ENCODE assay signal across 8 mouse cellular contexts in the genomic region with DNA sequence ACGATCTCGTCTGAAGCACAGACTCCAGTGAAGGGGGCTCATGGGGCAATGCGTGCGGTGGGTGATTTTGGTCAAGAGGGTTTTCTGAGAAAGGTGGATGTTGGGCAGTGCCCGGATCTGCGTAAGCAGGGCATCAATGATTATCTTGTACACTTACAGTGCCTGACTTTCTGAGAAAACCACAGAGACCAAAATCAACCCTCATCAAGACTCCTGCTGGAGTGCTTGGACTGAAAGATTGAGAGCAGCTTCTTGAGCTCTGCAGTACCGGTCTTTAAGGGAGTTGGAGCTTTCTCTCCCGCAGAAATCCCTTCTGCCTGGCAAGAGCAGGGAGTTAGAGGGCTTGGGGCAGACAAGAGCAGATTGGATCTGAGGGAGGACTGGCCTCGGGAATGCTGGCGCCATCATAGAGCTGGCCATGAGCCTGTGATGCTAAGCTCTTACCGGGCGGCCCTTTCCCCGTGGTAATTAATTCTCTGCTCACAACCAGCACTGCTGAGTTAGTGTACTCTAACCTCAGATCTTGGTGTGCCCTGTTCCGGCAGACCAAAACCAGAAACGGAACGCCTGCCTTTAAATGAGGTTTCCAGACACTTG. TPM values are rescaled to one million over a fixed set of nuclear protein-coding genes. Genes with fewer than 3 reads are reported as not detected.
DNase-seq lines count a peak whose midpoint lies in the region; ATAC-seq and TF ChIP-seq lines count a peak whose summit lies in the region.

No protein-coding gene starts in this region.

- H3K4me1 ChIP-seq in heart, embryonic 11.5 days (ENCODE audit: control insufficient read depth, insufficient read depth, low read length): peaks cover 6% of the 10 kb centered on the region; the same call in 1 of the 2 replicates
- peaks cover 4 to 26% of the 10 kb centered on the region in 2 experiments; a peak in 3 of 4 replicates for H3K4me1 ChIP-seq in MEL (ENCODE audit: control insufficient read depth in 1 of 2, insufficient read depth in 2 of 2, low read length in 2 of 2)
- H3K4me1 ChIP-seq in hindbrain, embryonic 14.5 days (replicated peaks; ENCODE audit: control insufficient read depth, insufficient read depth, low read length): peaks cover 4% of the 10 kb centered on the region; the same call in 1 of the 2 replicates
- peaks cover 16% of the 10 kb centered on the region for H3K4me1 ChIP-seq in liver, embryonic 12.5 days
- H3K4me1 ChIP-seq in small intestine, adult 2 months (ENCODE audit: control insufficient read depth, insufficient read depth, insufficient read length, low read length): peaks cover 30% of the 10 kb centered on the region

- no peaks in the 10 kb centered on the region for H3K9me3 ChIP-seq in heart, embryonic 11.5 days (replicated peaks; ENCODE audit: control insufficient read depth, low read length)
- H3K9me3 ChIP-seq in MEL (replicated peaks; ENCODE audit: insufficient read depth, low read length): no peaks in the 10 kb centered on the region
- H3K9me3 ChIP-seq in hindbrain, embryonic 14.5 days (ENCODE audit: control insufficient read depth, low read length): no peaks in the 10 kb centered on the region
- no peaks in the 10 kb centered on the region for H3K9me3 ChIP-seq in liver, embryonic 12.5 days (replicated peaks)

- H3K36me3 ChIP-seq in heart, embryonic 11.5 days (ENCODE audit: control insufficient read depth, insufficient read depth, low read length): no peaks in the 10 kb centered on the region
- H3K36me3 ChIP-seq in MEL (ENCODE audit: control insufficient read depth in 1 of 2, insufficient read depth in 2 of 2, low read length in 2 of 2): peaks cover 0 to 11% of the 10 kb centered on the region in 2 experiments; a peak in 2 of 4 replicates
- no peaks in the 10 kb centered on the region for H3K36me3 ChIP-seq in hindbrain, embryonic 14.5 days (replicated peaks; ENCODE audit: control insufficient read depth, insufficient read depth)
- H3K36me3 ChIP-seq in liver, embryonic 12.5 days: no peaks in the 10 kb centered on the region
- peaks cover 12% of the 10 kb centered on the region for H3K36me3 ChIP-seq in small intestine, adult 2 months (ENCODE audit: control insufficient read depth, insufficient read depth, low read length)

- 17% methylated on average over 16 of the region's 16 CpGs for WGBS in heart, embryonic 11.5 days (ENCODE audit: insufficient replicate concordance)
- WGBS in hindbrain, embryonic 14.5 days: 13% methylated on average over 16 of the region's 16 CpGs
- WGBS in liver, embryonic 12.5 days (ENCODE audit: insufficient replicate concordance): 16% methylated on average over 16 of the region's 16 CpGs
- 6% methylated on average over 16 of the region's 16 CpGs for WGBS in small intestine, adult 2 months

- TF ChIP-seq POLR2A in MEL (IDR thresholded peaks at IDR 0.05; ENCODE audit: control insufficient read depth in 1 of 2, insufficient read depth in 1 of 2, low read depth in 1 of 2, low read length in 2 of 2, poor library complexity in 1 of 2): no peak
- no peak for TF ChIP-seq POLR2A in small intestine, adult 2 months (IDR thresholded peaks at IDR 0.05; ENCODE audit: low read depth, low read length)

- no peak for ATAC-seq in heart, embryonic 11.5 days (replicated peaks; ENCODE audit: insufficient number of reproducible peaks, low FRiP score, low TSS enrichment)
- no peak for ATAC-seq in hindbrain, embryonic 14.5 days (ENCODE audit: low FRiP score)
- no peak for ATAC-seq in liver, embryonic 12.5 days

- peak overlapping the region; percentile 98 for H3K4me2 ChIP-seq in heart, embryonic 11.5 days
- H3K4me2 ChIP-seq in hindbrain, embryonic 14.5 days (replicated peaks): peak overlapping the region; percentile 98
- H3K4me2 ChIP-seq in liver, embryonic 12.5 days: peak overlapping the region; percentile 83

- TF ChIP-seq EP300 in MEL (IDR thresholded peaks at IDR 0.05; ENCODE audit: low read depth in 1 of 2, low read length in 2 of 2): no peak

- H3K27ac ChIP-seq in heart, embryonic 11.5 days (ENCODE audit: low read depth, low read length): no peak overlapping the region
- no peak overlapping the region for H3K27ac ChIP-seq in MEL (ENCODE audit: control insufficient read depth, low read depth, low read length)
- peak overlapping the region; percentile 38; the same call in 1 of the 2 replicates for H3K27ac ChIP-seq in hindbrain, embryonic 14.5 days
- H3K27ac ChIP-seq in liver, embryonic 12.5 days: no peak overlapping the region
- peak overlapping the region; percentile 91 for H3K27ac ChIP-seq in small intestine, adult 2 months (ENCODE audit: insufficient read depth, low read depth, low read length)

- H3K27me3 ChIP-seq in heart, embryonic 11.5 days (ENCODE audit: control insufficient read depth, insufficient read depth, low read length): peaks cover 21% of the 10 kb centered on the region
- H3K27me3 ChIP-seq in MEL (ENCODE audit: control insufficient read depth in 1 of 2, insufficient read depth in 2 of 2, low read length in 2 of 2): no peaks in the 10 kb centered on the region
- peaks cover 43% of the 10 kb centered on the region for H3K27me3 ChIP-seq in hindbrain, embryonic 14.5 days (ENCODE audit: control insufficient read depth, insufficient read depth, low read length)
- H3K27me3 ChIP-seq in liver, embryonic 12.5 days (replicated peaks): peaks cover 81% of the 10 kb centered on the region
- H3K27me3 ChIP-seq in small intestine, adult 2 months (ENCODE audit: control insufficient read depth, insufficient read depth, low read length): no peaks in the 10 kb centered on the region

- no peak for TF ChIP-seq RAD21 in MEL (IDR thresholded peaks at IDR 0.05; ENCODE audit: low read depth, low read length)

- H3K4me3 ChIP-seq in heart, embryonic 11.5 days (ENCODE audit: low read depth, low read length): peak overlapping the region; percentile 72
- H3K4me3 ChIP-seq in MEL (ENCODE audit: control insufficient read depth in 1 of 2, insufficient read depth in 1 of 2, low read depth in 2 of 2, low read length in 2 of 2): peak overlapping the region; percentile 69 to 75
- H3K4me3 ChIP-seq in hindbrain, embryonic 14.5 days (replicated peaks; ENCODE audit: low read length): peak overlapping the region; percentile 86
- peak overlapping the region; percentile 58 for H3K4me3 ChIP-seq in liver, embryonic 12.5 days
- H3K4me3 ChIP-seq in small intestine, adult 2 months (ENCODE audit: low read depth, low read length): peak overlapping the region; percentile 91

- TF ChIP-seq CTCF in MEL (IDR thresholded peaks at IDR 0.05 in 2 of 3, conservative IDR thresholded peaks at IDR 0.05 in 1 of 3; ENCODE audit: control insufficient read depth in 1 of 3, insufficient read depth in 1 of 3, low read depth in 2 of 3, low read length in 3 of 3, poor library complexity in 1 of 3, severe bottlenecking in 1 of 3): no peak
- TF ChIP-seq CTCF in small intestine, adult 2 months (IDR thresholded peaks at IDR 0.05; ENCODE audit: extremely low read depth, insufficient read length, insufficient replicate concordance, low read depth, low read length): no peak

- H3K9ac ChIP-seq in heart, embryonic 11.5 days (ENCODE audit: low read depth, low read length): peak overlapping the region; percentile 74
- H3K9ac ChIP-seq in MEL (ENCODE audit: control insufficient read depth, low read depth, low read length, poor library complexity, severe bottlenecking): peak overlapping the region; percentile 63
- H3K9ac ChIP-seq in hindbrain, embryonic 14.5 days: peak overlapping the region; percentile 68
- no peak overlapping the region for H3K9ac ChIP-seq in liver, embryonic 12.5 days

- intact Hi-C loops in heart, postnatal 25 days (cut with DNase I): loop anchor here (2.0 to 5.0 kb wide), 2 partner anchors 31 to 46 kb away; a partner anchor contains a TSS

- no peaks in the 10 kb centered on the region for H3K79me2 ChIP-seq in MEL (ENCODE audit: control insufficient read depth, insufficient read depth, low read length, poor library complexity)

- DNase-seq in heart, postnatal 25 days (ENCODE audit: low spot score): no peak
- peak; percentile 44 for DNase-seq in MEL (ENCODE audit: low read depth, low spot score)
- peak; percentile 17 to 19 for DNase-seq in cerebellum, postnatal 36 days
- no peak for DNase-seq in hindbrain, embryonic 14.5 days (ENCODE audit: low spot score)
- DNase-seq in spleen, adult 18-20 months: no peak

TF ChIP-seq in MEL, 35 proteins besides CTCF, POLR2A, EP300 and RAD21 (continues in another document):
- TF ChIP-seq MXI1 (IDR thresholded peaks at IDR 0.05; ENCODE audit: low read depth, low read length) (no peak), E2F4 (IDR thresholded peaks at IDR 0.05; ENCODE audit: borderline replicate concordance, low read depth, low read length) (no peak), RCOR1 (IDR thresholded peaks at IDR 0.05; ENCODE audit: low read depth, low read length) (no peak), ZKSCAN1 (IDR thresholded peaks at IDR 0.05; ENCODE audit: low read depth, low read length) (no peak), MYC (IDR thresholded peaks at IDR 0.05; ENCODE audit: low read depth, low read length) (no peak), NRF1 (IDR thresholded peaks at IDR 0.05; ENCODE audit: insufficient read depth, low read depth, low read length, poor library complexity, severe bottlenecking) (no peak), ETS1 (IDR thresholded peaks at IDR 0.05; ENCODE audit: low read depth, low read length) (no peak), GATA1 (IDR thresholded peaks at IDR 0.05; ENCODE audit: low read depth, low read length) (no peak), HCFC1 (IDR thresholded peaks at IDR 0.05; ENCODE audit: low read depth, low read length) (no peak), POLR2AphosphoS2 (IDR thresholded peaks at IDR 0.05; ENCODE audit: low read length) (no peak)

RNA-seq across cellular contexts. Expression of a gene that starts 2.4 kb away (rescaled TPM):
- 6.0 and 7.0 TPM in 2 replicates for polyA plus RNA-seq in heart, embryonic 11.5 days (2014; fragmentation: Nextera tagmentation; extraction: Ambion mirVana)
- 10 to 100 TPM; 21.8 to 22.0 TPM for total RNA-seq in heart, postnatal 25 days (2021)
- total RNA-seq in MEL (2012; rRNA removed): 2.7 TPM in 2 replicates
- 1 to 10 TPM in 1 of 2 experiments, not detected in 1; 2.9 TPM for polyA plus RNA-seq in MEL (2012; ENCODE audit: insufficient read depth in 1 of 2, insufficient read length in 2 of 2, low read depth in 1 of 2, low replicate concordance in 2 of 2, missing spikeins in 1 of 2)
- polyA plus RNA-seq in hindbrain, embryonic 14.5 days (2014; fragmentation: Nextera tagmentation; extraction: Ambion mirVana): 18.9 and 23.9 TPM in 2 replicates
- polyA plus RNA-seq in liver, embryonic 12.5 days (2016; fragmentation: Nextera tagmentation; extraction: Ambion mirVana): 3.7 and 4.8 TPM in 2 replicates
- polyA plus RNA-seq in small intestine, adult 2 months (2012; rRNA removed): 150 and 219 TPM in 2 replicates

RNA-seq across cellular contexts. Expression of a gene that starts 30.8 kb away (rescaled TPM):
- 6.4 and 6.5 TPM in 2 replicates for polyA plus RNA-seq in heart, embryonic 11.5 days (2014; fragmentation: Nextera tagmentation; extraction: Ambion mirVana)
- 1 to 10 TPM; 3.6 to 4.6 TPM for total RNA-seq in heart, postnatal 25 days (2021)
- 3.6 and 4.7 TPM in 2 replicates for total RNA-seq in MEL (2012; rRNA removed)
- 1 to 10 TPM in 1 of 2 experiments, not detected in 1; 5.6 TPM for polyA plus RNA-seq in MEL (2012; ENCODE audit: insufficient read depth in 1 of 2, insufficient read length in 2 of 2, low read depth in 1 of 2, low replicate concordance in 2 of 2, missing spikeins in 1 of 2)
- 5.8 and 6.4 TPM in 2 replicates for polyA plus RNA-seq in hindbrain, embryonic 14.5 days (2014; fragmentation: Nextera tagmentation; extraction: Ambion mirVana)
- 2.5 and 2.9 TPM in 2 replicates for polyA plus RNA-seq in liver, embryonic 12.5 days (2016; fragmentation: Nextera tagmentation; extraction: Ambion mirVana)
- 2.1 and 4.4 TPM in 2 replicates for polyA plus RNA-seq in small intestine, adult 2 months (2012; rRNA removed)

Comparison
In these comparisons a context has a peak if more than half of its experiments do, and no peak if none do; other contexts are left out.
1. H3K27ac ChIP-seq: peak in hindbrain, embryonic 14.5 days (single experiment) and small intestine, adult 2 months (single experiment); none in heart, embryonic 11.5 days (single experiment), MEL (single experiment) and liver, embryonic 12.5 days (single experiment).
2. DNase-seq: peak in MEL (single experiment) and cerebellum, postnatal 36 days (2 of 2); none in heart, postnatal 25 days (single experiment), hindbrain, embryonic 14.5 days (single experiment) and spleen, adult 18-20 months (0 of 2).
3. Peak in every context shown above with its lines, with median percentiles within 50 percentile points of each other: H3K4me2 ChIP-seq and H3K4me3 ChIP-seq.